Mouse (Mus musculus) stomach, postnatal 0 days (tissue): Measurements from ENCODE around the gene Zfp358. TPM values are rescaled to one million over a fixed set of nuclear protein-coding genes. Genes with fewer than 3 reads are reported as not detected.

Source experiments
- ATAC-seq: fragments of 200-750 bp; cut with Nextera tagmentation; 2 replicates; pipeline ENCODE4 v1.8.0; 2017; ENCODE audit not compliant: low FRiP score, low TSS enrichment
- DNase-seq: peaks from one replicate; pipeline ENCODE4 v3.0.0-alpha.2; 2016; ENCODE audit warnings: low spot score
- H3K27ac ChIP-seq: fragments of 300-500 bp; sonication (generic); replicated peaks from 2 replicates; pipeline ENCODE4 v1.5.1; 2014; ENCODE audit warnings: mild to moderate bottlenecking, control low read depth
- H3K27me3 ChIP-seq: fragments of 300-500 bp; sonication (generic); 2 replicates; pipeline ENCODE4 v1.6.1; 2014; ENCODE audit warnings: low read length; ENCODE audit not compliant: control insufficient read depth, insufficient read depth
- H3K36me3 ChIP-seq: fragments of 300-500 bp; sonication (generic); 2 replicates; pipeline ENCODE4 v1.6.1; 2014; ENCODE audit warnings: low read length, mixed read lengths; ENCODE audit not compliant: control insufficient read depth, insufficient read depth
- H3K4me1 ChIP-seq: fragments of 300-500 bp; sonication (generic); replicated peaks from 2 replicates; pipeline ENCODE4 v1.6.1; 2014; ENCODE audit warnings: antibody characterized with exemption; ENCODE audit not compliant: control insufficient read depth, insufficient read depth
- H3K4me2 ChIP-seq: fragments of 300-500 bp; sonication (generic); replicated peaks from 2 replicates; pipeline ENCODE4 v1.6.1; 2014; ENCODE audit warnings: low read depth, mild to moderate bottlenecking, control low read depth, moderate library complexity
- H3K4me3 ChIP-seq: fragments of 300-500 bp; sonication (generic); 2 replicates; pipeline ENCODE4 v1.5.1; 2014; ENCODE audit warnings: low read depth, low read length, control low read depth
- H3K9ac ChIP-seq: fragments of 300-500 bp; sonication (generic); 2 replicates; pipeline ENCODE4 v1.6.1; 2014; ENCODE audit warnings: mild to moderate bottlenecking, low read length, control low read depth, mixed read lengths
- H3K9me3 ChIP-seq: fragments of 300-500 bp; sonication (generic); 2 replicates; pipeline ENCODE4 v1.6.1; 2016; ENCODE audit warnings: low read length; ENCODE audit not compliant: control insufficient read depth
- CTCF ChIP-seq: IDR thresholded peaks from 2 replicates; pipeline ENCODE4 v1.5.1; 2016; ENCODE audit warnings: antibody characterized with exemption, low read depth, mild to moderate bottlenecking, moderate library complexity
- EP300 ChIP-seq: optimal IDR thresholded peaks from 2 replicates; pipeline ENCODE3; 2016; ENCODE audit warnings: antibody characterized with exemption
- WGBS: fragments of 180-500 bp; shearing (Covaris S2); extraction: QIAGEN DNeasy Blood & Tissue Kit; methylation state at CpG from one replicate; pipeline ENCODE4 v1.1.7; 2014; 5-methylcytosine and 5-hydroxymethylcytosine counted together
- polyA plus RNA-seq: library from polyadenylated mRNA; unstranded; fragments of >200 nt; fragmentation: Nextera tagmentation; extraction: Ambion mirVana; gene quantifications from 2 replicates; pipeline ENCODE4 v1.2.1, GENCODE M21; 2015

Zfp358 gene
- polyA plus RNA-seq, 1 experiment from 2014 or later: 19.1 TPM

GRCm38 (mm10) chr8:3495578-3496427, 2.9 kb downstream of the Zfp358 start:
- Histone ChIP-seq H3K36me3 (peaks cover 15% of the 10 kb centered on the region), H3K27me3 (no peaks in the 10 kb centered on the region), H3K4me3 (no peak overlapping the region), H3K27ac (no peak overlapping the region), H3K9ac (no peak overlapping the region), H3K9me3 (no peaks in the 10 kb centered on the region), H3K4me1 (no peaks in the 10 kb centered on the region), H3K4me2 (no peak overlapping the region)
- DNase-seq (no peak), ATAC-seq (no peak)
- WGBS: 95% methylated on average over 44 of the region's 44 CpGs
- TF ChIP-seq EP300 (no peak), CTCF (no peak)

GRCm38 (mm10) chr8:3496428-3496748, 3.5 kb downstream of the Zfp358 start:
- Histone ChIP-seq H3K4me3 (no peak overlapping the region), H3K9ac (no peak overlapping the region), H3K27me3 (no peaks in the 10 kb centered on the region), H3K27ac (no peak overlapping the region), H3K9me3 (no peaks in the 10 kb centered on the region), H3K36me3 (peaks cover 15% of the 10 kb centered on the region), H3K4me1 (0 out of 2 replicates have a peak, but pooled peaks cover 5% of the 10 kb centered on the region), H3K4me2 (no peak overlapping the region)
- DNase-seq (no peak), ATAC-seq (no peak)
- TF ChIP-seq CTCF (no peak), EP300 (no peak)
- 88% methylated on average over 14 of the region's 15 CpGs for WGBS

- Histone ChIP-seq H3K9me3 (no peaks in the 10 kb centered on the region), H3K4me3 (no peak overlapping the region), H3K27ac (no peak overlapping the region), H3K27me3 (no peaks in the 10 kb centered on the region), H3K9ac (no peak overlapping the region), H3K4me2 (no peak overlapping the region), H3K36me3 (peaks cover 15% of the 10 kb centered on the region), H3K4me1 (0 out of 2 replicates have a peak, but pooled peaks cover 6% of the 10 kb centered on the region)
- no peak for TF ChIP-seq CTCF
- no peak for TF ChIP-seq EP300
- DNase-seq: no peak
- no peak for ATAC-seq
- 76% methylated on average over 3 of the region's 3 CpGs for WGBS
Measured at GRCm38 (mm10) chr8:3498583-3498982, 5.6 kb downstream of the Zfp358 start.

GRCm38 (mm10) chr8:3499751-3500150, 6.8 kb downstream of the Zfp358 start:
- peak overlapping the region; percentile 82 for H3K9ac ChIP-seq
- peak overlapping the region; percentile 83 for H3K4me3 ChIP-seq
- TF ChIP-seq EP300 (no peak), CTCF (no peak)
- H3K36me3 ChIP-seq: peaks cover 15% of the 10 kb centered on the region
- peak overlapping the region; percentile 82 for H3K27ac ChIP-seq
- H3K4me2 ChIP-seq: peak overlapping the region; percentile 87
- H3K9me3 ChIP-seq: no peaks in the 10 kb centered on the region
- ATAC-seq (peak; percentile 25; the same call in 1 of the 2 replicates), DNase-seq (no peak)
- 3% methylated on average over 8 of the region's 8 CpGs for WGBS
- H3K27me3 ChIP-seq: no peaks in the 10 kb centered on the region
- H3K4me1 ChIP-seq: 0 out of 2 replicates have a peak, but pooled peaks cover 6% of the 10 kb centered on the region

GRCm38 (mm10) chr8:3500235-3501090, 7.5 kb downstream of the Zfp358 start, which contains the start of gene Mcoln1:
Mcoln1 (plus strand) TSS chr8:3500457.
- H3K9me3 ChIP-seq: no peaks in the 10 kb centered on the region
- H3K27me3 ChIP-seq: no peaks in the 10 kb centered on the region
- ATAC-seq: peak; percentile 91
- peak within 1 kb of the TSS; percentile 82 for H3K9ac ChIP-seq
- peaks cover 10% of the 10 kb centered on the region for H3K36me3 ChIP-seq
- TF ChIP-seq CTCF (peak; percentile 30; the same call in 1 of the 2 replicates), EP300 (no peak)
- H3K4me3 ChIP-seq: peak within 1 kb of the TSS; percentile 83
- H3K4me1 ChIP-seq: 0 out of 2 replicates have a peak, but pooled peaks cover 6% of the 10 kb centered on the region
- peak within 1 kb of the TSS; percentile 87 for H3K4me2 ChIP-seq
- peak; percentile 98 for DNase-seq
- H3K27ac ChIP-seq: peak within 1 kb of the TSS; percentile 82
- WGBS: under 1% methylated on average over 56 of the region's 70 CpGs
